Mouse (Mus musculus): ENCODE measurements around the gene Nell2.

GRCm38 (mm10) chr15:95314121-95314807, 214.1 kb downstream of the Nell2 start:
- no peak for TF ChIP-seq CTCF (IDR thresholded peaks at IDR 0.05; ENCODE audit: low read depth, low read length)
- TF ChIP-seq POLR2A (IDR thresholded peaks at IDR 0.05; ENCODE audit: borderline replicate concordance, low read depth, low read length): no peak
